Mouse (Mus musculus): Measurements from ENCODE around the gene Zfp541. TPM values are rescaled to one million over a fixed set of nuclear protein-coding genes. Genes with fewer than 3 reads are reported as not detected.

Zfp541 gene
- polyA plus RNA-seq, 1 experiment = not detected

- 42% methylated on average over 5 of the region's 5 CpGs for WGBS
- no peak overlapping the region for H3K4me3 ChIP-seq (ENCODE audit: low read depth, low read length)
- no peaks in the 10 kb centered on the region for H3K36me3 ChIP-seq (ENCODE audit: control insufficient read depth, insufficient read depth, low read length)
- no peaks in the 10 kb centered on the region for H3K27me3 ChIP-seq (ENCODE audit: control insufficient read depth, insufficient read depth, low read length)
- H3K27ac ChIP-seq (ENCODE audit: insufficient read depth, low read depth, low read length) = peak overlapping the region; percentile 91
- peaks cover 25% of the 10 kb centered on the region for H3K4me1 ChIP-seq (ENCODE audit: control insufficient read depth, insufficient read depth, insufficient read length, low read length)
- no peak for TF ChIP-seq POLR2A (IDR thresholded peaks at IDR 0.05; ENCODE audit: low read depth, low read length)
- no peak for TF ChIP-seq CTCF (IDR thresholded peaks at IDR 0.05; ENCODE audit: extremely low read depth, insufficient read length, insufficient replicate concordance, low read depth, low read length)
These were observed 42.1 kb upstream of the Zfp541 start for GRCm38 (mm10) chr7:16019256-16020094.

- 0 out of 2 replicates have a peak, but pooled peaks cover 3% of the 10 kb centered on the region for H3K36me3 ChIP-seq (ENCODE audit: control insufficient read depth, insufficient read depth, low read length)
- no peak overlapping the region for H3K4me3 ChIP-seq (ENCODE audit: low read depth, low read length)
- H3K27ac ChIP-seq (ENCODE audit: insufficient read depth, low read depth, low read length) = peak overlapping the region; percentile 30
- 49% methylated on average over 8 of the region's 8 CpGs for WGBS
- H3K27me3 ChIP-seq (ENCODE audit: control insufficient read depth, insufficient read depth, low read length) = no peaks in the 10 kb centered on the region
- peaks cover 12% of the 10 kb centered on the region for H3K4me1 ChIP-seq (ENCODE audit: control insufficient read depth, insufficient read depth, insufficient read length, low read length)
- TF ChIP-seq POLR2A (IDR thresholded peaks at IDR 0.05; ENCODE audit: low read depth, low read length) (no peak), CTCF (IDR thresholded peaks at IDR 0.05; ENCODE audit: extremely low read depth, insufficient read length, insufficient replicate concordance, low read depth, low read length) (no peak)
These were observed 36.9 kb upstream of the Zfp541 start for GRCm38 (mm10) chr7:16024603-16025222.

GRCm38 (mm10) chr7:16028102-16028927 is 33.3 kb upstream of the Zfp541 start:
- TF ChIP-seq POLR2A (IDR thresholded peaks at IDR 0.05; ENCODE audit: low read depth, low read length) = no peak
- TF ChIP-seq CTCF (IDR thresholded peaks at IDR 0.05; ENCODE audit: extremely low read depth, insufficient read length, insufficient replicate concordance, low read depth, low read length) = peak; percentile 13; the same call in 1 of the 2 replicates
- Histone ChIP-seq H3K27ac (ENCODE audit: insufficient read depth, low read depth, low read length) (peak overlapping the region; percentile 33; the same call in 1 of the 2 replicates), H3K4me1 (ENCODE audit: control insufficient read depth, insufficient read depth, insufficient read length, low read length) (peaks cover 21% of the 10 kb centered on the region), H3K36me3 (ENCODE audit: control insufficient read depth, insufficient read depth, low read length) (0 out of 2 replicates have a peak, but pooled peaks cover 4% of the 10 kb centered on the region), H3K27me3 (ENCODE audit: control insufficient read depth, insufficient read depth, low read length) (no peaks in the 10 kb centered on the region), H3K4me3 (ENCODE audit: low read depth, low read length) (no peak overlapping the region)
- 55% methylated on average over 6 of the region's 6 CpGs for WGBS

DNA sequence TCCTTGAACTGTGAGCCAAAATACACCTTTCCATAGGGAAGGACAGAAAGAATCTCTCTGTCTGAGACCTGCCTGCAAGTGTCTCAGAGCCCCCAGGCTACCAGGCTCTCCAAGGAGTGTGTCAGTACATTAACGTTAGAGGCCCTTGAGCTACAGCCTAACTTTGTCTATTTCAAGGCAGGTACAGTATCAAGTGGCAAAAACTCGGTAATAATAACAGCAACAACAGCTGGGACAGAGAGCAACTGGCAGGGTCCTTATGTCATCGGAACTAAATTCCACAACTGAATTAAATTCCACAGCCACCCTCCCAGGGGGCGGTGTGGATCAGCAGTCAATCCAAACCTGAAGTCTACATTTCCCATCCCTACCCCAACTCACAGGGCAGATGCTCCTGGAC is 30.5 kb upstream of the Zfp541 start:
- Histone ChIP-seq H3K4me1 (ENCODE audit: control insufficient read depth, insufficient read depth, insufficient read length, low read length) (peaks cover 28% of the 10 kb centered on the region), H3K4me3 (ENCODE audit: low read depth, low read length) (no peak overlapping the region), H3K36me3 (ENCODE audit: control insufficient read depth, insufficient read depth, low read length) (0 out of 2 replicates have a peak, but pooled peaks cover 3% of the 10 kb centered on the region), H3K27ac (ENCODE audit: insufficient read depth, low read depth, low read length) (no peak overlapping the region), H3K27me3 (ENCODE audit: control insufficient read depth, insufficient read depth, low read length) (no peaks in the 10 kb centered on the region)
- TF ChIP-seq POLR2A (IDR thresholded peaks at IDR 0.05; ENCODE audit: low read depth, low read length) (no peak), CTCF (IDR thresholded peaks at IDR 0.05; ENCODE audit: extremely low read depth, insufficient read length, insufficient replicate concordance, low read depth, low read length) (no peak)
- 85% methylated on average over 4 of the region's 4 CpGs for WGBS

DNA sequence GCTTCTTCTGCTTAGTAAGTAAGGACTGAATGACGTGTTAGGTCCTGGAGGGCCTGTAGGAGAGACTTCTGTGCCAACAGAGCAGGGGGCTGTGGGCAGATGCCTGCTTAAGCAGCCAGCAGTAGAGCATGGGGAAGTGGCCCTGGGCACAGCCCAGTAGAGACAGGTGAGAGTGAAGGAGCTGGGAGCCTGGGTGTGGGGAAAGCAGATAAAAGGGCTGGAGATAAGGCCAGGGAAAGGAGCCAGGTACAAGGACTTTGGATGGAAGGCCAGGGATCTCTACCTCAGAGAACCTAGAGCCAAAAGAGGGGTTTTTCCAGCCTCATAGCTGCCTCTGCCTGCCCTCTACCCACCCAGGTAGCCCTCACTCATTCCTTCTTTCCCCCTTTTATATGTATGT is 28.6 kb upstream of the Zfp541 start:
- no peak overlapping the region for H3K4me3 ChIP-seq (ENCODE audit: low read depth, low read length)
- H3K4me1 ChIP-seq (ENCODE audit: control insufficient read depth, insufficient read depth, insufficient read length, low read length) = peaks cover 35% of the 10 kb centered on the region
- H3K27ac ChIP-seq (ENCODE audit: insufficient read depth, low read depth, low read length) = peak overlapping the region; percentile 100
- 0 out of 2 replicates have a peak, but pooled peaks cover 1% of the 10 kb centered on the region for H3K36me3 ChIP-seq (ENCODE audit: control insufficient read depth, insufficient read depth, low read length)
- no peaks in the 10 kb centered on the region for H3K27me3 ChIP-seq (ENCODE audit: control insufficient read depth, insufficient read depth, low read length)
- 9% methylated on average over 1 of the region's 1 CpGs for WGBS
- TF ChIP-seq CTCF (IDR thresholded peaks at IDR 0.05; ENCODE audit: extremely low read depth, insufficient read length, insufficient replicate concordance, low read depth, low read length) (no peak), POLR2A (IDR thresholded peaks at IDR 0.05; ENCODE audit: low read depth, low read length) (no peak; the same call in 1 of the 2 replicates)

GRCm38 (mm10) chr7:16033580-16034461 is 27.8 kb upstream of the Zfp541 start:
- H3K27ac ChIP-seq (ENCODE audit: insufficient read depth, low read depth, low read length) = peak overlapping the region; percentile 100
- no peak overlapping the region for H3K4me3 ChIP-seq (ENCODE audit: low read depth, low read length)
- H3K36me3 ChIP-seq (ENCODE audit: control insufficient read depth, insufficient read depth, low read length) = 0 out of 2 replicates have a peak, but pooled peaks cover 1% of the 10 kb centered on the region
- no peaks in the 10 kb centered on the region for H3K27me3 ChIP-seq (ENCODE audit: control insufficient read depth, insufficient read depth, low read length)
- WGBS = 34% methylated on average over 8 of the region's 8 CpGs
- H3K4me1 ChIP-seq (ENCODE audit: control insufficient read depth, insufficient read depth, insufficient read length, low read length) = peaks cover 35% of the 10 kb centered on the region
- peak; percentile 37; the same call in 1 of the 2 replicates for TF ChIP-seq POLR2A (IDR thresholded peaks at IDR 0.05; ENCODE audit: low read depth, low read length)
- no peak for TF ChIP-seq CTCF (IDR thresholded peaks at IDR 0.05; ENCODE audit: extremely low read depth, insufficient read length, insufficient replicate concordance, low read depth, low read length)

All from small intestine, adult 2 months (tissue).